8 mouse cellular contexts compared by ENCODE assay signal in the genomic region with DNA sequence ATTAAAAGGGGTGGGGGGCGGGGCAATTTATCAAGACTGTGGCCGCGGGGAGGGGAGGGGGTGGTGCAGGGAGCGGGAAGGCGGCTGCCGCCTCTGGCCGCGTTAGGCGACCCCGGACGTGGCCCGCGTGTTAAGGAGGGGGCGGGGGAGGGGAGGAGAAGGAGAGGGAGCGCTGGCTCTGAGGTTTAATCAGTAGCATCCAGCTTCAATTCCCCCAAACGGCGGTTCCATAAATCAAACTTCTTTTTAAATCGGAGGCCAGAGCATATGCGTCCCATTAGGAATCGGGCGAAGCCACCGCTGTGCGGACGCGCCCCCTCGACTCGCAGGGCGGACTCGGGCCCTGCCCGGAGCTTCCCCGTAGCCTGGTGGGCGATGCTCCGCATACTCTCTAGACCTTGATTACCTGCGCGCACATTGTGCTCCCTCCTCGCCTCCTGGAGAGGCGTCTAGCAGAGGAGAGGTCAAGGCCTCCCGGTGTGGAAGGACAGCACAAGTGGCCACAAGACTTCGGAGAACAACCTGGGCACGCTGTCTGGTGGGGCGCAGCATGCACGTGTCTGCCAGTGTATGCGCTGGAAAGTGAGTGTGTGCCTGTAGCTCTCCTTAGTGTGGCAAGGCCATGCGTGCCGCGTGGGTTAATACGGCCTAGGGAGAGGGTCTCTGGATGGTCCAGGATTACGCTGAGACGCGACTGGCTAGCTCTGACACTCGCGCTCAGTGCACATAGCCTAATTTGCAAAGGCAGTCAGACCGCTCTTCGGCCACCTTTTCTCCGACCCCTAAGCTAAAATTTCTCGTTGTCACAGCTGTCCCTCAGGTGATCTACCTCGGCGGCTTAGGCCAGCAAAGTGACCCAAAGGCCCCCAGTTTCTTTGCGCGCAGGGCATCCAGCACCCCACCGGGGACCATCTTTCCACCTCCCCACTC. TPM values are rescaled to one million over a fixed set of nuclear protein-coding genes. Genes with fewer than 3 reads are reported as not detected.
DNase-seq lines count a peak whose midpoint lies in the region; ATAC-seq and TF ChIP-seq lines count a peak whose summit lies in the region.

No protein-coding gene starts in this region.

- no peak for TF ChIP-seq POLR2A in brain, embryonic 14.5 days (IDR thresholded peaks at IDR 0.05; ENCODE audit: borderline replicate concordance, extremely low read depth, insufficient read depth, insufficient read length, poor library complexity, severe bottlenecking)

- H3K4me1 ChIP-seq in intestine, embryonic 14.5 days (replicated peaks; ENCODE audit: control insufficient read depth, insufficient read depth, low read length): peaks cover 5% of the 10 kb centered on the region; the same call in 1 of the 2 replicates
- H3K4me1 ChIP-seq in intestine, postnatal 0 days (replicated peaks; ENCODE audit: control insufficient read depth, insufficient read depth, low read length): no peaks in the 10 kb centered on the region
- peaks cover 54% of the 10 kb centered on the region for H3K4me1 ChIP-seq in midbrain, embryonic 15.5 days

- no peak for TF ChIP-seq CTCF in intestine, postnatal 0 days (IDR thresholded peaks at IDR 0.05; ENCODE audit: low read depth)
- TF ChIP-seq CTCF in brain, embryonic 14.5 days (IDR thresholded peaks at IDR 0.05; ENCODE audit: borderline replicate concordance, extremely low read depth, insufficient read depth, insufficient read length): no peak

- no peak overlapping the region for H3K27ac ChIP-seq in intestine, embryonic 14.5 days (ENCODE audit: low read depth)
- no peak overlapping the region for H3K27ac ChIP-seq in intestine, postnatal 0 days (ENCODE audit: low read depth, low read length)
- peak overlapping the region; percentile 58 for H3K27ac ChIP-seq in midbrain, embryonic 15.5 days

- no peaks in the 10 kb centered on the region for H3K36me3 ChIP-seq in intestine, embryonic 14.5 days (ENCODE audit: control insufficient read depth, insufficient read depth, low read length)
- no peaks in the 10 kb centered on the region for H3K36me3 ChIP-seq in intestine, postnatal 0 days (ENCODE audit: control insufficient read depth, insufficient read depth)
- H3K36me3 ChIP-seq in midbrain, embryonic 15.5 days (replicated peaks): no peaks in the 10 kb centered on the region

- peak; percentile 70 for DNase-seq in intestine, embryonic 14.5 days (ENCODE audit: low spot score)
- DNase-seq in brain, embryonic 14.5 days (ENCODE audit: low read depth): peak; percentile 79
- peak; percentile 51 for DNase-seq in forelimb bud, embryonic 11.5 days (ENCODE audit: low read depth, low spot score)
- no peak for DNase-seq in adrenal gland, postnatal 36 days
- DNase-seq in yolk sac, embryonic 10.5 days (ENCODE audit: low spot score): no peak

- no peak overlapping the region for H3K4me3 ChIP-seq in intestine, embryonic 14.5 days (ENCODE audit: low read depth, low read length)
- H3K4me3 ChIP-seq in intestine, postnatal 0 days (ENCODE audit: low read depth, low read length): no peak overlapping the region
- H3K4me3 ChIP-seq in midbrain, embryonic 15.5 days: peak overlapping the region; percentile 45

- H3K27me3 ChIP-seq in intestine, embryonic 14.5 days (replicated peaks; ENCODE audit: control insufficient read depth, insufficient read depth, low read length): peaks cover 87% of the 10 kb centered on the region
- peaks cover 73% of the 10 kb centered on the region for H3K27me3 ChIP-seq in intestine, postnatal 0 days (replicated peaks; ENCODE audit: control insufficient read depth, insufficient read depth, low read length)
- H3K27me3 ChIP-seq in midbrain, embryonic 15.5 days (replicated peaks): peaks cover 60% of the 10 kb centered on the region

- ATAC-seq in intestine, embryonic 14.5 days (replicated peaks; ENCODE audit: low FRiP score, low TSS enrichment, low read depth): no peak
- ATAC-seq in intestine, postnatal 0 days: no peak
- no peak for ATAC-seq in midbrain, embryonic 15.5 days (replicated peaks)
- no peak for ATAC-seq in cerebellum, adult (ENCODE audit: insufficient number of reproducible peaks, low FRiP score, low TSS enrichment)

- no peak overlapping the region for H3K9ac ChIP-seq in intestine, embryonic 14.5 days (ENCODE audit: low read length)
- H3K9ac ChIP-seq in intestine, postnatal 0 days (ENCODE audit: low read depth, low read length): no peak overlapping the region
- peak overlapping the region; percentile 35 for H3K9ac ChIP-seq in midbrain, embryonic 15.5 days

- peak overlapping the region; percentile 29 for H3K4me2 ChIP-seq in intestine, embryonic 14.5 days (ENCODE audit: low read length)
- H3K4me2 ChIP-seq in intestine, postnatal 0 days (replicated peaks; ENCODE audit: low read depth): no peak overlapping the region
- H3K4me2 ChIP-seq in midbrain, embryonic 15.5 days: peak overlapping the region; percentile 100

- H3K9me3 ChIP-seq in intestine, embryonic 14.5 days (ENCODE audit: control insufficient read depth, low read length): no peaks in the 10 kb centered on the region
- no peaks in the 10 kb centered on the region for H3K9me3 ChIP-seq in intestine, postnatal 0 days (ENCODE audit: control insufficient read depth)
- no peaks in the 10 kb centered on the region for H3K9me3 ChIP-seq in midbrain, embryonic 15.5 days

- 1% methylated on average over 61 of the region's 61 CpGs for WGBS in intestine, embryonic 14.5 days
- 2% methylated on average over 61 of the region's 61 CpGs for WGBS in intestine, postnatal 0 days
- under 1% methylated on average over 61 of the region's 61 CpGs for WGBS in midbrain, embryonic 15.5 days

RNA-seq across cellular contexts. Expression of a gene that starts 5.5 kb away (rescaled TPM):
- polyA plus RNA-seq in intestine, embryonic 14.5 days (2014; fragmentation: Nextera tagmentation; extraction: Ambion mirVana): 0.42 and 2.2 TPM in 2 replicates
- 0.14 and 0.27 TPM in 2 replicates for polyA plus RNA-seq in intestine, postnatal 0 days (2015; fragmentation: Nextera tagmentation; extraction: Ambion mirVana)
- polyA plus RNA-seq in brain, embryonic 14.5 days (2012; rRNA removed): 56.4 and 72.5 TPM in 2 replicates
- 33.2 and 35.0 TPM in 2 replicates for polyA plus RNA-seq in midbrain, embryonic 15.5 days (2015; fragmentation: Nextera tagmentation; extraction: Ambion mirVana)
- under 1 TPM; 0.49 to 0.96 TPM for total RNA-seq in adrenal gland, postnatal 36 days (2021)

Comparison
In these comparisons a context has a peak if more than half of its experiments do, and no peak if none do; other contexts are left out.
1. DNase-seq: peak in intestine, embryonic 14.5 days (single experiment), brain, embryonic 14.5 days (single experiment) and forelimb bud, embryonic 11.5 days (single experiment); none in adrenal gland, postnatal 36 days (0 of 2) and yolk sac, embryonic 10.5 days (single experiment).
2. RNA of a gene that starts 5.5 kb away (polyA plus RNA-seq): 56.4 to 72.5 TPM in brain, embryonic 14.5 days and 33.2 to 35.0 TPM in midbrain, embryonic 15.5 days; 0.42 to 2.2 TPM in intestine, embryonic 14.5 days and 0.14 to 0.27 TPM in intestine, postnatal 0 days; every median in the first group is over 10 times any median in the second.